Comparison of ENCODE assay signal across 9 mouse cellular contexts in the genomic region with DNA sequence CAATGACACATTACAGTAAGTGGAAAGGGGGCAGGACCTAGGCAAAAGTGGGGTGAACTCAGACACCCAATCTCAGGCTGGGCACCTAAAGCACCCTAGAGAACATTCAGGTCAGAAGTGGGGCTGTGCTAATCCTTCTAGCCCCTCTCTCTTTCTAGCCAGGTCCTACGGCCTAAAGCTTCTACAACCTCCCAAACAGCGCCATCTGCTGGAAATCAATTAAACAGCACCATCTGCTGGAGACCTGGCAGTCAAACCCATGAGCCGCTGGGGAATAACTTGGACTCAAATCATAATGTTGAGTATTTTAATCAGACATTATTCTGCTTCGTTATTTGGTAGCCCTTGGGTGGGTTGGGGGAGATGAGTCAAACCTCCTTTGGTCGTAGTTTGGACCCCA.
A peak's percentile ranks its signal among the peaks of the same experiment; 100 is the strongest.
DNase-seq lines count a peak whose midpoint lies in the region; ATAC-seq and TF ChIP-seq lines count a peak whose summit lies in the region.
"Had no signal": no experiment of that assay in that cellular context is flagged by ENCODE, and none has a peak within 500 bp of the region (broad histone marks: within the 10 kb centered on the region; RNA-seq: fewer than 3 reads in every experiment).

No protein-coding gene starts in this region.

- H3K27ac ChIP-seq in neural tube, embryonic 15.5 days (replicated peaks): no peak overlapping the region
- H3K27ac ChIP-seq in bone marrow, adult 2 months (ENCODE audit: control insufficient read depth, insufficient read depth, low read depth, low read length, poor library complexity): no peak overlapping the region
- H3K27ac ChIP-seq: hindbrain, embryonic 15.5 days had no signal

- H3K9ac ChIP-seq in neural tube, embryonic 15.5 days (replicated peaks): no peak overlapping the region
- H3K9ac ChIP-seq: hindbrain, embryonic 15.5 days had no signal

- peak; percentile 14 to 67 for DNase-seq in frontal cortex, adult 2 months (ENCODE audit: extremely low spot score in 1 of 2, low spot score in 1 of 2)
- DNase-seq in neural tube, embryonic 10.5 days (ENCODE audit: extremely low spot score, low spot score): peak; percentile 52
- peak; percentile 8 for DNase-seq in lung, adult 2 months
- DNase-seq in thymus, postnatal 14 days: peak; percentile 61

- no peaks in the 10 kb centered on the region for H3K9me3 ChIP-seq in neural tube, embryonic 15.5 days (replicated peaks)
- H3K9me3 ChIP-seq: hindbrain, embryonic 15.5 days had no signal

- peak; percentile 51; the same call in 1 of the 2 replicates for TF ChIP-seq CTCF in bone marrow, adult 2 months (IDR thresholded peaks at IDR 0.05; ENCODE audit: control insufficient read depth, insufficient read depth, low read length)
- peak; percentile 27; the same call in 1 of the 2 replicates for TF ChIP-seq CTCF in lung, adult 2 months (IDR thresholded peaks at IDR 0.05; ENCODE audit: insufficient read depth, low read length)

- H3K36me3 ChIP-seq in neural tube, embryonic 15.5 days: no peaks in the 10 kb centered on the region
- H3K36me3 ChIP-seq: hindbrain, embryonic 15.5 days had no signal

- H3K4me3 ChIP-seq in neural tube, embryonic 15.5 days (replicated peaks): no peak overlapping the region
- H3K4me3 ChIP-seq in bone marrow, adult 2 months (replicated peaks; ENCODE audit: control insufficient read depth, low read depth, low read length): no peak overlapping the region
- H3K4me3 ChIP-seq in lung, adult 2 months (replicated peaks; ENCODE audit: extremely low read depth, low read depth, low read length): no peak overlapping the region
- H3K4me3 ChIP-seq: hindbrain, embryonic 15.5 days had no signal

- no peak for TF ChIP-seq POLR2A in bone marrow, adult 2 months (IDR thresholded peaks at IDR 0.05; ENCODE audit: borderline replicate concordance, control insufficient read depth, low read depth, low read length)
- TF ChIP-seq POLR2A in lung, adult 2 months (IDR thresholded peaks at IDR 0.05; ENCODE audit: borderline replicate concordance, extremely low read depth, low read depth, low read length): no peak

- 22% methylated on average over 5 of the region's 5 CpGs for WGBS in neural tube, embryonic 15.5 days
- 30% methylated on average over 5 of the region's 5 CpGs for WGBS in bone marrow, adult 2 months
- 20% methylated on average over 5 of the region's 5 CpGs for WGBS in lung, adult 2 months

- no peaks in the 10 kb centered on the region for H3K27me3 ChIP-seq in neural tube, embryonic 15.5 days (replicated peaks)
- H3K27me3 ChIP-seq: hindbrain, embryonic 15.5 days had no signal

- H3K4me2 ChIP-seq in neural tube, embryonic 15.5 days: no peak overlapping the region
- H3K4me2 ChIP-seq: hindbrain, embryonic 15.5 days had no signal

- H3K4me1 ChIP-seq in neural tube, embryonic 15.5 days: peaks cover 21% of the 10 kb centered on the region
- H3K4me1 ChIP-seq in bone marrow, adult 2 months (ENCODE audit: control insufficient read depth, insufficient read depth, low read length): no peaks in the 10 kb centered on the region
- no peaks in the 10 kb centered on the region for H3K4me1 ChIP-seq in lung, adult 2 months (ENCODE audit: control insufficient read depth, insufficient read depth, low read length)

- no peak for ATAC-seq in frontal cortex, adult (ENCODE audit: low TSS enrichment)
- ATAC-seq in neural tube, embryonic 15.5 days (ENCODE audit: low FRiP score): no peak
- peak; percentile 20; the same call in 1 of the 2 replicates for ATAC-seq in granulocyte monocyte progenitor cell, adult 5-6 weeks (replicated peaks; ENCODE audit: poor library complexity, severe bottlenecking)

Comparison
In these comparisons a context has a peak if more than half of its experiments do, and no peak if none do; other contexts are left out.
1. DNase-seq: peak in every context shown above with its lines; median percentile 61 in thymus, postnatal 14 days; 52 in neural tube, embryonic 10.5 days; 40 in frontal cortex, adult 2 months; 8 in lung, adult 2 months.